Mouse (Mus musculus) lung, postnatal 14 days (tissue): ENCODE measurements around the gene Rplp2.
"Not testable (repeated sequence)": the region's sequence is repeated elsewhere in the genome, so short reads cannot be mapped to it uniquely, and the experiment has no call there.

ENCODE experiments used
- DNase-seq: peaks from one replicate; pipeline ENCODE4 v3.0.0; 2021

Rplp2 gene

DNA sequence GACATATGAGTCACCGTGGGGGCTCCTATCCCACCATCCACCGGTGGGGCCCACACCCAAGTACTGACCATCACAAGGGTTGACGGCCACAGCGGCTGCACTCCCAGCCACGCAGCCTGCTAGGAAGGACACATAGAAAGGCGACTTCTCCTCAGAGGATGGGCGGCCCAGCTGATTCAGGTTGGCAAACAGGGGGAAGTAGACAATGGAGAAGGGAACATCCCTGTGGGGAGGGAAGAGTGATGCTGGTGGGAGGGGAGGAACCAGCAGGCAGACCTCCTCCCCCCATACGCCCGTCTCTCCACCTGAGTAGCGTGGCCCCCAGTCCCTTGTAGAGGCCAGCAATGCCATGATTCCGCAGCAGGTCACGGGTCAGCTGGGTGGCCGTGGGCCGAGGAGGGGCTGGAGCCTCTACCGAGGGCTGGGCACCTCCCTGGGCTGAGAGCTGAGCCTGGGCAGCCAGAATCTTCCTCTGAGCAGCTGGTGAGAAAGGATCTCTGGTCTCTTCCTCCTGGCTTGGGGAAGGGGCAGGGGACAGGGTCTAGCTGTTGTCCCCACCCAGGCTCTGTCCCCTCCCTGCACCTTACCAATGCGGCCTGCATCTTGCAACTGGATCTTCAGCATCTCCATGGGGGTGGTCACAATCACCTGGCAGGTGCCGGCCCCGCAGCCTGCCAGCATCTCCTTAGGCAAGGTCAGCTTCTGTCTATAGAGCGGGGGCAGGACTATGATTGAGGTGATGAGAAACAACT, 15.6 kb upstream of the Rplp2 start:
- no peak for DNase-seq

DNA sequence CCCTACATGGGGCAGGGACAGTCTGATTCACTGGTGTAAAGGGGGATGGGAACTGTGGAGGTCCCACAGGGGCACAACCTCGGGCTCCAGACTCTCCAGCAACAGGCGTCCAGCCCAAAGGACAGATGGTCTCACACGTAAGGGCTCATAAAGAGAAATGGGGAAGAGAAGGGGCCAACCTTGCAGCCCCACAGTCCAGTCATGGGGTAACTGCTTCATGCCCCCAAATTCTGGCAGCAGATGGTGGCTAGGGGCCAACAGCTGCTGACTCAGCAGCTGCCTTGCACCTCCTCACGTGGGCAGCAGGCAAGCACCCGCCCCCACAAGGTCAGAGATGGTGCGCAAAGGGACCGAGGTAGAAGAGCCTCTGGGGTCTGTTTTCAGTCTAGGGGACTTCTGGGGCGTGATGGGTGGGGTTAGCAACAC, 15.0 kb upstream of the Rplp2 start:
- no peak for DNase-seq

DNA sequence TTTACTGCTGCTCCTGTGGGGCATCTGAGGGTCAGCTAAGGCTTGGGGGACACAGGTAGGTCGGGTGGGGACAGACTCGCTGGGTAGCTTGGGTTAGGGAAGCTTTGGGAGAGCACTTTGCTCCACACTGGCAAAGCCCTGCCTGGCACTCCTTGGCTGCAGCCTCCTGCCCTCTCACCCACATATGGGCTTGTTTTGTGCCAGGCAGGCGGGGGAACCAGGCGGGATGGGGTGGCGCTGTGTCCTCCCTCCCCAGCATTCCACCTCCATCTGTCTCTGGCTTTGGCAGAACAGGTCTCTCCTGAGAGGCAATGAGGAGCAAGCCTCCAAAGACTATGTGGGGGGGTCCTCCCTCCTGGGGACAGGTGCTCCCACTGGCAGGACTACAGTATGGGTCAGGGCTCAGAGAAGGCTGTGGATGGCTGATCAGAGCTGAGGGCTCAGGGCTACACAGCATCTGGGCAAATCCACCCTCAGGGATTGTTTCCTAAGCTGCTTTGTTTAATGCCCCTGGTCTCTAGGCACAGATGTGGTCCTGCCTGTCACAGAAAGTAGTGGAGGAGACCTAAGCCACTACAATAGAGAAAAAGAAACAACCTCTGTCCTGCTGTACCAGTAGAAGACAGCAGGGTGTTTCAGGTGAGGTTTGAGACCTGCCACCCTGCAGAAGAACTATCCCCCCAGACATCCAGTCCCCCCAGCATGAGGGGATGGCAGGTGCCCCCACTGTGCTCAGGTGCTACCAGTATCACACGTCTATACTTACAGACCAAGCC, 14.2 kb upstream of the Rplp2 start:
- DNase-seq: no peak

DNA sequence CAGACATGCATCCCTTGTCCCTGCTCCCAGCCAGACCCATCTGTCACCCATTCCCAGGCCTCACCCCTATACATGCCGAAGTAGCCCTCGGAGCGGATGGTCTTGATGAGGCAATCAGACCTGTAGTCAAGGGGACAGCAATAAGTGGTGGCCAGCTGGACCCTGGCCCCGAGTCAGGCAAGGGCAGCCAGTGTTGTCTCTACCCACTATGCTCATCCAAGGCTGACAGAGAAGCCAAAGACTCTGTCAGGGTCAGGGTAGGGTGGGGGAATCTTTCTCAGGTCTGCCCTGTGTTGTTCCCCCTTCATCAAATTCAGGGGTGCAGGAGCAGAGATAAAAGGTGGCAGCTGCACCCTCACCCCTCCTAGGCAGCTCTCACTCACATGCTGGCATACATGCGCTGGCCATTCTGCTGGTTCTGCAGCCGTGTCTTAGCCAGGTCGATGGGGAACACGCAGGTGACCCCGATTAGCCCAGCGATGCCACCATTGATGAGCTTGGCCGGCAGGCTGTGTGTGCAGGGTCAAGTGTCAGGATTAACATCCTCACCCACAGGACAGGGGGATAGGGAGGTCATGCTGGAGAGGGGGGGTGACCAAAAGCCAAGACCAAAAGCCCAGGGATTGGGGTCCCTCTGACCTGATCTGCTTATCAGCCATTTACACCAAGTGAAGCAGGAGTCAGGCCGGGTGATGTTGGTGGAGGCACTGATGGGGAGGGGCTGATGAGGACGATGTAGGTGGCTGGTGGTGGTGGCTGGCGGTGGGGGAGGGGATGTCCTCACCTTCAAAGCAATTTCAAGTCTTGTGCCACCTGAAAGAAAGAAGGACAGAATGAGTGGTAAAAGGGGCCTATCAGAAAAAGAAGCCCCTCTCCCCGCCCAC, 13.4 kb upstream of the Rplp2 start:
- DNase-seq: no peak

DNA sequence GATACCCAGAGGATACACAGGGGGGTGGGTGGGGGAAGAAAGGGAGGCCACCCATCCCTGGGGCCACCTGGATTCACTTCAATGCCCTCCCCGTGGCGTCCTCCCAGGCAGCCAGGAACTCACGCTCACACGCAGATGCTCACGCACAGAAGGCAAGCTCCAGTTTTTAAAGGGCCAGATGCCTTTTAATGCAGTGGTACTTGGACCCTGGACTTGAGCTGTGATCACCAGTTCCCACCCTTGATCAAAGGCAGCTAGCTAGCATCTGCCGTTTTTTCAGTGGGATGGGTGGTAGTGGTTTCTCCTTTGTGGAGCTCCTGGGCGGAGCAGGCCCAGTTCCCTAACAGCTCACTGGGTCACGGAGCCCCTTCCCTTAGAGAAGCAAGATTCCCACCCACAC, 12.7 kb upstream of the Rplp2 start:
- DNase-seq: peak; percentile 25

DNA sequence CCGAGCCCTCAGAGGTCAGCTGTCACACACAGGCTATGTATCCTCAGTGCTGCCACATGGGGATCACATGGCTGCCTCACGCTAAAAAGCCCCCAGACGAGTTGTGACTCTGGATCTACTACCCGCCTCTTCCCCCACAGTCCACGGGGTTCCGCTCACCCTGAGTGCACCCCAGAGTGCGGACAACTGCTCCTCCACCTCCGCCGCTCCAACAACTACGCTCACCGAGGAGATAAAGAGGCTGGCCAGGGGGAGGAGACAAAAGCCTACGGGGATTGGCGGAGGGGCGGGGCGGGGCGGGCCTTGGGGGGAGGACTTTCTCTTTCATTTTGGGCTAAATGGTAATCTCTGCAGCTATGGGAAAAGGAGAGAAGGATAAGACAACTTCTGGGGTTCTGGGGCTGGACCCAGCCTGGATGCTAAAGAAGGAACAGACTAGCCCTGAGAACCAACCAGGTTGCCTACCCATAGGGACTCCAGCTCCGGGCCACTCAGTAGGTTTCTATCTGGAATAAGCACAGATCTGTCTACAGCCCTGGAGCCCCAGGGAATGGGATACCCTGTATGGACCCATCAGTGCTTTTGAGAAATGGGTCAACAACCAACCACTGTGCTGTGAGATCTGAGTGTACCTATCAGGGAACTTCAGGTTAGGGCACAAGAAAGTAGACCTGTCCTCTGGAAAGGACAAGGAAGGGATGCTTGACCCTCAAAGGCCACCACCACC, 11.9 kb upstream of the Rplp2 start:
- peak; percentile 64 for DNase-seq

DNA sequence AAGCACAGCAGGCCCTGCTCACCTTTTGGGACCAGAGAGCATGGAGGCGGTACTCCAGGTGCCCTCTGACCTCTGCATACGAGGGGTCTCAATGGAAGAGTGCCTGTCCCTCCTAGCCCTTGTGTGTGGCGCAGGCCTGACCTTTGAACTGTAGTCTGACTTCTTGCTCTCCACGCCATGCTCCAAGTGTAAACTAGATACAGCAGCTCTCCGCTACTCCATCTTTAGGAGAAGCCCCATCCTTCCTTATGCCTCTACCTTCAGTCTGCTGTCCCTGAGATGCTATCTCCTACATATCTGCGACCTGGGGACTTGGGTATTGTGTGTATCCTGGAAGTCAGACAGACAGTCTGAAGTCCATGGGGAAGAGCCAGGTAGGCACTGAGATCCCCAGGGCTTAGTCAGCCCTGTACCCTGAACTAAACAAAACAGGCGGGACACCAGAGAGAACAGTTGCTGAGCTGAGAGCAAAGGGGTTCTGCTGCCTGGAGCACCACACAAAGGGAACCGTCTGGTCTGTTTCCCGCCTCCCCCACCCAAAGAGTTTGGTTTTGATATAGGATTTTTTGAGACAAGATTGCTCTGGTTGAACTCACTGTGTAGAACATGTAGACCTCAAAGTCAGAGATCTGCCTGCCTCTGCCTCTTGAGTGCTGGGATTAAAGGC, 11.2 kb upstream of the Rplp2 start:
- no peak for DNase-seq

DNA sequence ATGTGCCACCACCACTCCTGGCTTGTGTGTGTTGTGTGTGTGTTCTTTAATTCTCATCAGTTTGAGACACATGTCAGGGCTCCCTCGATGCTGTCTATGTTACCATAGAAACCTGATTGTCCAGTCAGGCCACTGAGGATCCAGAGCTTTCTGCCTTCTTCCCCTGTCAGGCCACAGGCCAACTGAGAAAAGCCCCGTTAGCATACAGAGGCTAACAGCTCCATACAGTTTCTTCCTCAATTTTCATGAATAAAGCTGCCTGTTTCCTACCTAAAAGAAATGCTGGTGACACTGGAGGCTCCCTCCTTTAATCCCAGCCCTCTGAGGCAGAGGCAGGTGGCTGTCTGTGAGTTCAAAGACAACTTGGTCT, 10.7 kb upstream of the Rplp2 start:
- no peak for DNase-seq

DNA sequence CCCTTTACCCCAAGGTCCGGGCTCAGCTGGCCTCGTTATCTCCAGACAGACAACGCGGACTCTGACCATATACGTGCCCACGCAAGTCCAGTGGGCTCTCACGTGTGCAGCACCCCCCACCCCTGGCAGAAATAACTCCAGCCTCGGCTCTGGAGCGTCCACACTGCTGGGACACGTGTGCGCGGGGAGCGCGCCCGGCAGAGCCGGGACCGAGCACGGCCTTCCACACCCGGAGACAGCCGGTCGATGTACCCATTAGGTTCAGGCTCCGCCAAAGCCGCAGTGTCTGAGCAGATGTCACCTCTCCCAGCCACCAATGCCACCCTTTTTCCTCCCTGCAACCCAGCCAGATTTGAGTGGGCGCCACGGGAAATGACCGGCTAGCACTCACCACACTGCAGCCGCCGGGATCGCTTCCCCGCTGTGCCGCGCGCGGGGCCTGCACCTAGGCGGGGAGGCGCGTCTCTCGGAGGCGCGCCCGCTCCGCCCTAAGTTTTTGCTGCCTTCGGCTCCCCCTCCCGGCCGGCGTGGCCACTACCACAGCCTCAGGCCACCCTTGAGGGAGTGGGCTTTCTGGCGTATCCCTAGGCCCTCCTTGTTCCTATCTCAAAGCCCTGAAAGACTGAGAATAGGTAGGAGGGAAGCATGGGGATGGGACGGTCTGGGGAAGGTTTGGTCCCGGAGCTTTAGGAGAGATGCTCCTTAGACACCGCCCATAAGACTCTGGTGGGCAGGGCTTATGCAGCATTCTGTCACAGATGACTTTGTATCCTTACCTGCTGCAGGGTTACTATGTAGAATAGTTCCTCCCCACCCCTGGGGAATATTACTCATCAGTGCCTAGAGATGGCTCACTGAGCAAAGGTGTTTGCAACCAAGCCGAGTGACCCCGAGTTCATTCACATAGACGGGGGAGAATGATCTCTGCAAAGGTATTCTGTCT, 9.7 kb upstream of the Rplp2 start, which contains the start of gene Slc25a22:
Slc25a22 (minus strand) TSS at position 715 of the 943 bp plus-strand sequence.
- peak; percentile 81 for DNase-seq

DNA sequence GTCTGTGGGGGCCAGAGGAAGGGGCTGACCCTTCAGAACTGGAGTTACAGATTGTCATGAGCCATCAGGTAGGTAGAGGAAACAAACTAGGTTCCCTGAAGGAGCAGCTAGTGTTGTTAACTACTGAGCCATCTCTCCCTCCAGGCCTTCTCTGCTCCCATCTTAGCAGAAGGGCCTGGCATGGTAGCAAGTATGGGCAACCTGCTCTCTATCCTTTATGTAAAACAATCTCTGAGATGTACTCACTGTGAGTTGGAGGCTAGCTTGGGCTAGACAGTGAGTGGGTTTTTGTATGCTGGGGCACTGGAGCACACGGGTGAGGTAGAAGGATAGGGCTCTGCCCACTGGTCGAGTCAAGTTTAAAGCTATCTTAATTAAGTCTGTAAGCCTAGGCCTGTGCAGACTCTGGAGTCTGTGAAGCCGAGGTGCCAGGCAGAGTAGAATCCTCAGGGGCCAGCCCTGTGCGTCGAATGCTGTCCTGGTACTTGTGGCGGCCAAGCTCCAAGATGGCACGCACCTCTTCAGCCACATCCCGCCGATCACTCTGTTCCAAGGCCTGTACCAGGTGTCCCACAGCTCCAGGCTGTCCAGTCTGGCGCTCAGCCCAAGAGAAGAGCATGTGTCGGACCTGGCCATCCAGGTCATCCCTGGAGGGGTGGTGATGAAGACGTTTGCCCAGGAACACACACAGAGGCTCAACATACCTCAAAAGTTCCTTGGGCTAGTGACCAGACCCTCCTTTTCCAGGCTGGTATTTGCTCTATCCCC, 8.8 kb upstream of the Rplp2 start:
- no peak for DNase-seq

DNA sequence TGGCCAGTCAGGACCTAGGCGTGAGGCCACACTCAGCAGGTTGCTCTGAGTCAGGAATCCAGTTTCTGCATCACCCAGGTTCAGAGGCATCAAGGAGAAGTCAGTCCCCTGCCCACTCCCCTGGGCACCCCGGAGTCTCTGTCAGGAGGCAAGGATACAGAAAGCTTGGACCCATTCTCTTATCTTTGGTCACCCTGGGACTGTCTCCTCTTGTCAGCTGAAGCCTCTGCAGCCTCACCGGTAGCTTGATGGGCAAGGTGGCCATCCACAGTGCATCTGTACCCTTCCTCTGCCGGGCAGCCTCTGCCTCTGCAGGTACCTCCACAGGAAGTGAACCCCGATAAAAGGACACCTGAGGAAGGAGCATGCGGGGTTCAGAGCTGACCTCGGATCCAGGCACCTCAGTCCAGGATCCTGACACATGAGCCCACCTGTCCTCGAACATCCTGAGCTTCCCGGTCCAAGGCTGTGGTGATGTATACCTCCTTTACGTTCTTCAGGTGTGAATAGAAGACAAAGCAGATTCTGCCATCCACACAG, 8.0 kb upstream of the Rplp2 start:
- no peak for DNase-seq

DNA sequence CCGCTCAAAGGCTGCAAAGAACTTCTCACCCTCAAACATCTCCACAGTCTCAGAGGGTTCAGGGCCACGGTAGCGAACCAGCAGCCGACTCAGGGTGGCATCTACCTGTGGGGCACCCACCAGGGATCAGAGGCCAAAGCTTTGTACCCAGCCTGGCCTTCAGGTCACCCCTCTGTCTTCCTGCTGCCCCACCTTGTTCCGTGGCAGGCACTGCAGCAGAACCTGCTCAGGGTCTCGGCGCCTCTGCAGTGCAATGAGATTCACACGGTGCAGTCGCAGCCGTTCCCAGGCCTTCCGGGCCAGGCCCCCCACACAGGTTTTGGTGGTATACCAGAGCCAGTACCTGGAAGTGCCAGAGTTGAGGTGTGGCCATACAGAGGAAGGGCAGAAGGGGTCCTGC, 7.4 kb upstream of the Rplp2 start:
- no peak for DNase-seq

DNA sequence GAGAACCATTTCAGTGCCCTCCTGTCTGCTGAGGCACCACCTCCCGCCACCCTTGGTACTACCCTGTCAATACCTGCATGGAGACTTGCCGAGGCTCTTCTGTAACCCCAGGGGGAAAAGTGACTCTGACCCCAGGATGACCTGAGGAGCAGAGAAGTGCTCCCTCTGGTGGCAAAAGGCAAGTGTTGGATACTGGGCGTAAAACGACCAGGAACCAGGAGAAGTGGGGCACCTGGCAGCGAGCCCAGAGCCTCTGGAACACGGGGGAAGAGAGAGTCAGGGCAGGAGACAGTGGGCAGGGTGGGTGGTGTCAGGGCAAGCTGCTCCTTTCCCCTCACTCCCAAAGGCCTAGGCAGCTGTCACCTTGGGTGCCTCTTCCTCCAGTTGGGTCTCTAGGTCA, 6.6 kb upstream of the Rplp2 start:
- peak; percentile 78 for DNase-seq

DNA sequence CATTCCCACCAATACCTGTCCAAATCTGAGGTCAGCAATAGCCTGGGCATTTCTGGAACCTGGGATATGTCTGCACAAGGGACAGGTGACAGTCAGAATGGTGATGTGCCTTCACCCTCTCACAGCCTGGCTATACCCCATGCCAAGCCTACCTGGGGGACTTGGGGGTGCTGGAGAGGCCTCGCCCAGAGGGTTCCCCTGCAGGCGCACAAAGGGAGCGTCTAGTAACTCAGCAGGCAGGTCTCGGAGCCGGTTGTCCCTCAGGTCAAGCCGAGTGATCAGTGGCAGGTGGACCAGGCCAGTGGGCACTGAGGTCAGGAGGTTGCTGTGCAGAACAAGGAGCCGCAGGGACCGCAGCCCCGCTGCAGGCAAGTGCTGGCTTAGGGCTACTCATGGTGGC, 5.7 kb upstream of the Rplp2 start:
- DNase-seq: no peak

DNA sequence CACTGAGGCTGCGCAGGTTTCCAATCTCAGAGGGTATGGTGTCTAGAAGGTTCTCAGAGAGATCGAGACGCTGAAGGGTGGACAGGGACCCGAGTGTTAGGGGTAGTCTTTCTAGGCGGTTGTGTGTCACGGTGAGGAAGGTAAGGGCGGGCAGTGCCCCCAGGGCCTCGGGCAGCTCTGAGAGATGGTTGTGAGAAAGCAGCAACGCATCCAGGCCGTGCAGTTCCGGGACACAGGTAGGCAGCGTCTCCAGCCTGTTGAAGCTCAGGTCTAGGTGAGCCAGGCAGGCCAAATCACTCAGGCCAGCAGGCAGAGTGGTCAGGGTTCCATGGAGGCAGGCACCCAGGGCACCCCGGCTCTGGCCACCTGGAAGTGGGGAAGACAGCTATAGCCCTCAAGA, 5.0 kb upstream of the Rplp2 start:
- no peak for DNase-seq

DNA sequence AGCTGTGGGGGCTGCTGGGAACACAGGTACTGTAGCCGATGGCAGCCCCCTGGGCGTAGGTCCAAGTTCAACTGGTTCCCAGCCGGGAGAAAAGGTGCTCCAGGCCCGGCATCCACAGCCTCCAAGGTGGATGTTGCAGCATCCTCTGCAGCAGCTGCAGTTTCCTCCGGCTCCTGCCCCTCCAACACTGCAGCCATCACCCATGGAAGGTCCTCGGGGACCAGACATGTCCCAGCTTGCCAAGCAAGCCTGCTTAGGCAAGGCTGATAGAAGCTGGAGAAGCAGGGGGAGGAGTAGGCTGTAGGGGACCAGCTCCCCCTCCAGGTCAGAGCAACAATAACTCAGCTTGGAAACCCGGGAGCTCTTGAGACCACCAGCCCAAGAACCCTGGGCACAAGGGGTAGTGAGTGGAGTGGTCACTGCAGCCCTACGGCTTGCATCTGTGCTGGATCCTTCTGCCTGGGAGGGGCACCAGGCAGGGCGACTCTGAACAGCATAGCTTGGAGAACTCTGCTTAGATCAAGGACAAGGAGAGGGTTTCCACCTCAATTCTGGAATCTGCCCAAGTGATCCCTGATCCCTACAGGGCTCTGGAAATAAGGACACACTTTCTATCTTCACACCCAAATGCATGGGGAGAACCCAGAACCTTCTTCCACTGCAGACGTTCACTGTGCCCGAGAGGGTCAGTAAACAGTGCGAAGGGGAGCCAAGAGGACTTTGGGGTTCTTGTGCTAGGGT, 3.9 kb upstream of the Rplp2 start:
- no peak for DNase-seq

DNA sequence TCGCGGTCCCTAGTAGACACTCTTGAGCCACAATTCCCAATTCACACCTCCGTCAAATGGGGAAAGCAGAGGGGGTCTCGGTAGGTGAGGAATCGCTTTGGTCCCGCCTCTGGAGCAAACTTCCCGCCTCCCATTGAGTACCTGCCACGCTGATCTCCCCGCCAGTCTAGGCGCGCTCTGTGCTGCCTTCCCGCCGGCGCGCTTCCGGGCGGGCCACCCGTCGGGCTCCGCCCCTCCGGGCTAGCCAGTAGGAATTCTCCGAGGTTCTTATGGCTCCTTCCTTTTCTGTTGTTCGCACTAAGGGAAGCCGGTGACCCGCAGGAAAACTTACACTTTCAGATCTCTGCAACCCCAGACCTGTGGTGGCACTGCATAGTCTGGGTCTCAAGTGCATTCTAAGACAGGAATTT, 3.3 kb upstream of the Rplp2 start, which contains the start of gene Pidd1:
Pidd1 (minus strand) TSS at position 198 of the 410 bp plus-strand sequence.
- peak; percentile 69 for DNase-seq

DNA sequence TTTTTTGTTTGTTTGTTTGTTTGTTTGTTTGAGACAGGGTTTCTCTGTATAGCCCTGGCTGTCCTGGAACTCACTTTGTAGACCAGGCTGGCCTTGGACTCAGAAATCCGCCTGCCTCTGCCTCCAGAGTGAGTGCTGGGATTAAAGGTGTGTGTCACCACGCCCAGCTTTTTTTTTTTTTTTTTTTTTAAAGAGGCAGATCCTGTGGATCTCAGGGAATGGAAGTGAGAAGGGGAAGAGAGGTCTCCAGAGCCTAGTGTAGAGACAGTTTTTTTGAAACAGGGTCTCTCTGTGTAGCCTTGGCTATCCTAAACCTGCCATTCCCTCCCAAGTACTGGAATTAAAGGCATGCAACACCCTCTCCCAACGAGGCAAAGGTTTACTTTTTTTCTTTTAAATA, 796 bp upstream of the Rplp2 start:
- not testable (repeated sequence) for DNase-seq

DNA sequence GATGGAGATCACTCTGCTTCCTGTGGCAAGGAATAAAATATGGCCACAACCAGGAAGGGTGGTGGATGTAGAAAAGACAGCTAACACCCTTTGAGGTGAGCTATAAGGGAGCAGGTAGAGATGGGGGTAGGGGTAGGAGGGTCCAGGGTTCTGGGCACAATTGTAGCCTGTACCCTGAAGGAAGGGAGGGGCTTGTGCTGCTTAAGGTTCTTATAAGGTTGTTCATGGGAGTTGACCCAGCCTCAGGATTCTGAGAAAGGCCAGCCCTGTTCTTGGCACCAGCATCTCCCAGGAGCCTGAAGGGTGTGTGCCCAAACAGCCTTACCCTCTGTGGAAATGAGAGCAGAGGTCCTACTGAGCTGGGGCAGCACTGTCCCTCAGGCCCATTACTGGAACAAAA, 4.8 kb downstream of the Rplp2 start:
- no peak for DNase-seq
